Mouse (Mus musculus) activated CD4-positive, CD25-positive, alpha-beta regulatory T cell (primary cell): ENCODE data around the gene Tmem25. TPM values are rescaled to one million over a fixed set of nuclear protein-coding genes. Genes with fewer than 3 reads are reported as not detected.

Experiments
- polyA plus RNA-seq, 2 experiments: library from polyadenylated mRNA; unstranded; fragments of 100-300 nt; shearing (Covaris generic); gene quantifications; one replicate each; pipeline ENCODE4 v1.2.1; 2017

The Tmem25 gene
- under 1 TPM in 1 of 2 experiments, not detected in 1; 0.09 TPM for polyA plus RNA-seq

GRCm38 (mm10) chr9:44799102-44799957 is at the start of gene Tmem25:
Gene Tmem25, minus strand, starts transcription at chr9:44799307.

GRCm38 (mm10) chr9:44802808-44803450 is 3.8 kb upstream of the Tmem25 start, which contains the start of gene Ttc36:
Gene Ttc36, minus strand, starts transcription at chr9:44803072.

DNA sequence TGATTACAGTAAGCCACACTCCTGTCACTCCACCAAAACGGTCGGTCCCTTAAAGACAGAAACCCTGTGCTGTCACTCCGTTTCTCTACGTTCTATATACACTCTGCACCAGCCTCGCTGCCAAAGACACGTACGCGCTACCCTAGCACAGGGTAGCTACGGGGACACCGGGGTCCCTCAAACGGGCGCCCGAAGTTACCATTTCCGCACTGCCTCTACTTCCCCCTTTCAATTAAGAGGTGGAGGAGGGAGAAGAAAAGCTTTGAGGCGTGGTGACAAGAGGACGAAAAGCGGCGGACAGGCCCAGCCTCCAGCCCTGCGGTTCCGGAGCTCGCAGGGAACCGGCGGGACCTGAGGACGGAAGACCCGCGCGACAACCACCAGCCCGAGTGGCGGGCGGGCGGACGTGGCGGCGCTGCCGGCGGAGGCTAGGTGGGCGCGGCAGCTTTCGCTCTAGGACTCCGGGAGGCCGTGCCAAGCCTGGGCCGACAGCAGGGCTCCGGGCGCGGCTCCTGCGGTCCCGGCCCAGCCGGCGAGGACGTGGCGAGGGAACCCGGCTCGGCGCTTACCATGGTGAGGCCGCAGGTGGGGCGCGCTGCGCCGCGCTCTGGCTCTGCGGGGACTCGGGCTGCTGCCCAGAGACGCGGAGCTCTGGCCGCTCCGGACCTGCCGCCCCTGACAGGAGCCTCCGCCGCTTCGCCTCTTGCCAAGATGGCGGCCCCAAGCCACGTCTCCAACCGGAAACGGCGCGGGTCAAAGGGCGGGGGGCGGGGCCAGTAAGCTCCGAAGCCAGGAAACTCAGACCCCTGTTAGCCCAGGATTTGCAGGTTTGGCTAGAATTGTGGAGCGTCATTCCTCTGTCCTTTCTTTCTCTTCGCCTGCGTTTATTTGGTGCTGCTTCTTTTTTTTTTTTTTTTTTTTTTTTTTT is 31.7 kb downstream of the Tmem25 start, which contains the start of the genes Arcn1 and Ift46:
Arcn1 (minus strand) TSS at position 745 of the 928 bp plus-strand sequence.
Ift46 (plus strand) TSS at position 808 of the 928 bp plus-strand sequence.

Other genes with a start within 250 kb of the Tmem25 start
- gene Cxcr5, start 237.4 kb downstream of the Tmem25 start, polyA plus RNA-seq, result 10 to 100 TPM; 18.4 to 24.1 TPM
- 10 to 100 TPM; 44.8 to 45.3 TPM for gene Ddx6, start 194.4 kb downstream of the Tmem25 start, polyA plus RNA-seq
- not detected for gene Treh, start 126.1 kb downstream of the Tmem25 start, polyA plus RNA-seq
- 1 to 10 TPM in 1 of 2 experiments, under 1 TPM in 1; 0.18 to 1.2 TPM for gene Phldb1, start 64.1 kb downstream of the Tmem25 start, polyA plus RNA-seq
- 100 to 1,000 TPM; 150 to 159 TPM for gene Arcn1, start 31.5 kb downstream of the Tmem25 start, polyA plus RNA-seq
- gene Ift46, start 31.4 kb downstream of the Tmem25 start, polyA plus RNA-seq, result 10 to 100 TPM; 36.3 to 37.9 TPM
- gene Ttc36, start 3.8 kb upstream of the Tmem25 start, polyA plus RNA-seq, result under 1 TPM in 1 of 2 experiments, not detected in 1; 0.24 TPM
- 10 to 100 TPM; 65.3 to 78.7 TPM for gene Kmt2a, start 82.0 kb upstream of the Tmem25 start, polyA plus RNA-seq
- 100 to 1,000 TPM; 431 to 474 TPM for gene Atp5l, start 121.4 kb upstream of the Tmem25 start, polyA plus RNA-seq
- gene Ube4a, start 166.3 kb upstream of the Tmem25 start, polyA plus RNA-seq, result 10 to 100 TPM; 34.1 to 51.6 TPM
- gene Cd3g, start 181.1 kb upstream of the Tmem25 start, polyA plus RNA-seq, result 1,000 to 10,000 TPM; 1,406 to 1,429 TPM
- gene Cd3d, start 182.5 kb upstream of the Tmem25 start, polyA plus RNA-seq, result 1,000 to 10,000 TPM in 1 of 2 experiments, 100 to 1,000 TPM in 1; 999 to 1,041 TPM
- gene Cd3e, start 210.3 kb upstream of the Tmem25 start, polyA plus RNA-seq, result 1,000 to 10,000 TPM; 1,185 to 1,542 TPM
- under 1 TPM; 0.05 to 0.34 TPM for gene Mpzl2, start 240.5 kb upstream of the Tmem25 start, polyA plus RNA-seq